Mouse (Mus musculus): ENCODE data around the gene Dcaf5. TPM values are rescaled to one million over a fixed set of nuclear protein-coding genes. Genes with fewer than 3 reads are reported as not detected.

Dcaf5 gene
- total RNA-seq, 2 experiments from 2014 or later, result 31.6 to 43.3 TPM

DNA sequence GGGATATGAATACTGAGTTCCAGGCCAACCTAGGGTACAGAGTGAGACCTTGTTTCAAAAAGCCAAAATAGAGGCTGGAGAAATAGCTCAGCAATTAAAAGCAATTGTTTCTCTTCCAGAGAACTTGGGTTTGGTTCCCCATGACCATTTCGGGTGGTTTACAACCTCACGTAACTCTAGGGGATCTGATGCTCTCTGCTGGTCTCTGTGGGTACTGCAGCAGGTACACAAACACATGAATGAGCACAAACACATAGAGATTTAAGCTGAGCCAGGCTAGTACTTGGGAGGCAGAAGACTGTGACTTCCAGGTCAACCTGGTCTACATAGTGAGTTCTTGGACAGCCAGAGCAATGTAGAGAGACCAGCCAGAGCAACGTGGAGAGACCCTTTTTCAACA is 28.6 kb downstream of the Dcaf5 start:
- DNase-seq, result peak; percentile 11 to 46

DNA sequence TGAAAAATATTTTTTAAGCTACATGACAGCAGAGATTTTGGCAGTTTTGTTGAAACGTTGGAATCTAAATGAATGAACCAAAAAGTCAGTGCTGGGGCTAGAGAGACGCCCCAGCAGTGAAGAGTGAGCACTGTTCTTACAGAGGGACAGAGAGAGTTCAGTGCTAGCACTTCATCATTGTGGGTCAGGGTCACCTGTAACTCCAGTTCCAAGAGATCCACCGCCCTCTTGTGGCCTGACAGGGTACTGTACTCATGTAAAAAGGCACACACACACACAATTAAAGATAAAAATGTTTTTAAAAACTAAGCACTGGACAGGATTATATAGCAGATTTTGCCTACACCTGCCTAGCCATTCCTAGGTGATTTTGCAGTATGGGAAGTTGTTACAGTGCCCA is 29.8 kb downstream of the Dcaf5 start:
- peak; percentile 11 to 63 for DNase-seq

DNA sequence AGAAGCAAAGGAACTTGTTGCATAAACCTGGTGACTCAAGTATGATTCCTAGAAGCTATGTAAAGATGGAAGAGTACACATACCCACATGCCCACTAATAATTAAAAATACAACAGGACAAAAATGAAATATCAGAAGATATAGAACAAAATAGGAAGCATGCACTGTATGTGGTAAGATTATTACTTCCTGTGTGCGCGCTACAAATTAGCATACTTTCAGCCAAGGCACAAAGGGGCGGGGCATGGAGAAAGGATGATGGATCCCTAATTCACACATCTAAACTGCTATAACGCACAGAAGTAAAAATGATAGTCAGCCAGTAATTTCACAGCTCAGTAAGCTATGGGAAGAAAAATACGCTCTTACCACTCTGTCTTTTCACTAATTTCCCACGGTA is 32.3 kb downstream of the Dcaf5 start:
- DNase-seq, result no peak

DNA sequence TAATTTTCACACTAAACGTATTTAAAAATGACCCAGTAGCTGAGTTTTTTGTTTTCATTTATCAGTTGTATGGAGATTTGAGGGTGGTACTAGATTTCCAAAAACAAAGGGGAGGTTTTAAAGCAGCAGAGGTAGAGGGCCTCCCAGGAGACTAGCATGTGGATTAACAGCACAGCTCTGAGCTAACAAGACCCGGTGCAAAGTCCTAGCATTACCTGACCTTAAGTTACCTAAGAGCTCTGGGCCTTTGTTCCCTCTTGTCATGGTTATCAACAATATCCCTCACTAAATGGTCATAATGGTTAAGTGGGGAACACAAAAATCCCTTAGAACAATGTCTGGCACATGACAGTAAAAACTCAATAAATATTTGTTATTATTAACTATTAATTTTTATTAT is 37.3 kb downstream of the Dcaf5 start:
- DNase-seq, result no peak

DNA sequence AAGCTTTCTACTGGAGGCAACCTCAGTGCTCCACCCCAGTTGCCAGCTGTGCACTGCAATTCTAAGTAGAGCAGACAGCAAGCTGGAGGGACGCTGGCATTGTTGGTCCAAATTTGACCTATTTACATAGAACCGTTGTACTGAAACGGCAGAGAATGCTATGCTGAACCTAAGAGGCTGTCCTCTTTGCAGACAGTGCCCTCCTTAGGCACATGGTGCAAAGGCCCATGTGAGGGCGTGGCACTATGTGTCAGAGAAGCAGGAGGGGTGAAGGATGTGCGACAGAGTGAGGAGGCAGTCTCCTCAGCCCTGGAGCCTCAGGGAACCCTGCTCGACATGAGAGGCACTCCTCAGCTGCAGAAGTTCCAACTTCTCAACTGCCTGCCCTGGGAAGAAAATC is 40.0 kb downstream of the Dcaf5 start:
- no peak for DNase-seq

DNA sequence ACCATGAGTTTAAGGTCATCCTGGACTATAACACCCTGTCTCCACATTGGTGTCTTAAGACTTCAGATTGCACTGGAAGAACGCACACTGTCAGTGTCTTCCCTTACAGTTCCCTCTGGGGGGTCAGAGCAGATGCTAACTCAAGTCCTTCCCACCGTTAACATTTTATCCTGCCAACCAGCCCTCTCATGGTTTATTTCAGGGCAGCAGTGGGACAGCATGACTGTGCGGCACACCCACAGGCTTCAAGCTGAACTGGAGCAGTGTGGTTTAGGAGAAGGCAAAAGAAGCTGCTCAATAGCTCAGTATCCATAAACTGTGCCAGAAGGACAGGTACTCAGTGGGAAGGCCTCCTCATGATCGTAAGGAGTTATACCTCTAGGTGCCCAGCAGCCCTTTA is 41.1 kb downstream of the Dcaf5 start:
- no peak for DNase-seq

DNA sequence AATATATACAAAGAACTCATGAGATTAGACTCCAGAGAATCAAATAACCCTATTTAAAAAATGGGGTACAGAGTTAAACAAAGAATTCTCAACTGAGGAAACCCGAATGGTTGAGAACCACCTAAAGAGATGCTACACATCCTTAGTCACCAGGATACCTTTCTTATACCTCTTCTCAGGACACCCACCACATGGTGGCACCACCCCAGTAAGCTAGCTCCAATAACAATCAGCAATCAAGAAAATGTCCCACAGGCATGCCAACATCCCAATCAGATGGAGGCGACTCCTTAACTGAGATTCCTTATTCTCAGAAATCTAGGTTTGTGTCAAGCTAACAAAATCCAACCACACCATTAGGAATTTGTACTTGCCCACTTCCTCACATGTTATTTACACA is 42.4 kb downstream of the Dcaf5 start:
- peak in 1 of 2 experiments; percentile 70 for DNase-seq

DNA sequence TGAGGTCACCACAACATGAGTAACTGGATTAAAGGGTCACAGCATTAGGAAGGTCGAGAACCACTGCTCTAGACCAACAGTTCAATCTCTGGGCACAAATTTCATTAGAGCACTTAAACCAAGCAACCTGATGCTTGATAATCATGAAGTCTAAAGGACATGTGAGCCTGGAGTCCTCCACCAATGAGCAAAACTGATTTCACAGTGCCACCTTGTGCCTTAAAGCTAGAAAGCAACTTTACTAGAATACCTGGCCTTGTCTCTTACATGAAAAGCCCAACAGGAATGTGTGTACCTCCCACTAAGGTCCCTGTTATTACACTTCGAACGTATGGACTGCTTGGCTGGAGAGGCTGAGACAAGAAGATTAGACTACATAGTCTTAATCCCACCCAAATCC is 47.0 kb downstream of the Dcaf5 start:
- peak in 1 of 2 experiments; percentile 47 for DNase-seq

DNA sequence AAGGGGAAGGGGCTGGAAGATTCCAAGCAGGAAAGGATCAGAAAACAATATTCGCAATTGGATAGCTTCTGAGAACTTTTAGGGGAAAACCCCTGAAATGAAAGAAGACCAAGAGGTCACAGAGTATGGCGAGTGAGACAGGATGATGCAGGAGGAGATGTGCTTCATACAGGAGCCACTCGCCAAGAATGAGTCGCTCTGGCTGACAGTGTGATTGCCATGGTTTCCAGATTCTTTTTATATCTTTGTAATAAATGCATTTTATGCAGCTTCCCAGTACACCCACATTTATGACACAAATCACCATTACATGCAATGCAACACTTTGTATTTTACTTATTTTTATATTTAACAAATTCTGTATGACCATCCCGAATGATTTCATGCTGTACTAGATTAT is 49.1 kb downstream of the Dcaf5 start:
- DNase-seq, result no peak

DNA sequence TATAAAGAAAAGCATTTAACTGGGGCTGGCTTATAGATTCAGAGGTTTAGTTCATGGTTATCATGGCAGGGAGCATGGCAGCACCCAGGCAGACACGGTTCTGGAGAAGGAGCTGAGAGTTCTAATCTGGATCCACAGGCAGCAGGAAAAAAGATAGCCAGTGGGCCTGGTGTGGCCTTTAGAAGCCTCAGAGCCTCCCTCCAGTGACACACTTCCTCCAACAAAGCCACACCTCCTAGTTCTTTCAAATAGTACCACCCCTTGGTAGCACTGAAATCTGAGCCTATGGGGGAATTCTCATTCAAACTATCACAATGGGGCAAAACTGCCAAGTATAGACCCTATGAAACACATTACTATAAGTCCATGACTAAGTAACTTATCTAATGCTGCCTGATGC is 51.0 kb downstream of the Dcaf5 start:
- no peak for DNase-seq

DNA sequence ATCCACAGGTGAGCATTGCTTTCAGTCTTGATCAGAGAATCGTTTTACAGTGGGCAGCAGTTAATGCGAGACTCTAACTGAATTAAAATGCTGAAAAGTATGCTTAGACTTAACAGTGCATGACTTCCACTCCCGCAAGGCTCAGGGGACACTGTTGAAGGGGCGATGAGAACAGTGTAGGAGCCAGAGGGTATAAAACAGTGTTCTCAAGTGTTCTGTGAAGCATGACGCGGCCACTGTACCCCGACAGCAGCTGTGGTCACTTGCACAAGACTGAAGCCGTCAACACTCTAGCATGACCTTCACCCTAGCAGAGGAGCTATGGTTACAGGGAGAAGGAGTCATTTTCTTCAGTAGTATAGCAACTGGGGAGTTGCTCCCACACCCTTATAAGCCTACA is 52.9 kb downstream of the Dcaf5 start:
- DNase-seq, result no peak

DNA sequence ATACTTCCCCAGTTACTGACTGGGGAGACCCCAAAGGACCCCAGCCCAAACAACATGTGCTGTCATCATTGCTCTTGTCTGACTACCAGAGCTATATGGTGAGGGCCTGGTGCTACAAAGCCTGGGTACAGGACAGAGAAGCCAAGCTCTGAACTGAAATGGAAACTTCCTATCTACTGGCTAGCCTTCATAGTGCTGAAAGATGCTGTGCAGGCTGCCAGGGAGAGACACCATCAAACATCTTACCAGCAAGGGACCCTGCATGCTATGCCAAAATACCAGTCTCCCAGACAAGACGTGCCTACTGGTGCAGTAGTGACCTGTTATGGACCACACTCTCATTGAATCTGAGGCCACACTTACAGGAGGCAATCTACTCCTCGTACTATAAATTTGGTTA is 53.6 kb downstream of the Dcaf5 start:
- DNase-seq, result peak; percentile 56 to 73

DNA sequence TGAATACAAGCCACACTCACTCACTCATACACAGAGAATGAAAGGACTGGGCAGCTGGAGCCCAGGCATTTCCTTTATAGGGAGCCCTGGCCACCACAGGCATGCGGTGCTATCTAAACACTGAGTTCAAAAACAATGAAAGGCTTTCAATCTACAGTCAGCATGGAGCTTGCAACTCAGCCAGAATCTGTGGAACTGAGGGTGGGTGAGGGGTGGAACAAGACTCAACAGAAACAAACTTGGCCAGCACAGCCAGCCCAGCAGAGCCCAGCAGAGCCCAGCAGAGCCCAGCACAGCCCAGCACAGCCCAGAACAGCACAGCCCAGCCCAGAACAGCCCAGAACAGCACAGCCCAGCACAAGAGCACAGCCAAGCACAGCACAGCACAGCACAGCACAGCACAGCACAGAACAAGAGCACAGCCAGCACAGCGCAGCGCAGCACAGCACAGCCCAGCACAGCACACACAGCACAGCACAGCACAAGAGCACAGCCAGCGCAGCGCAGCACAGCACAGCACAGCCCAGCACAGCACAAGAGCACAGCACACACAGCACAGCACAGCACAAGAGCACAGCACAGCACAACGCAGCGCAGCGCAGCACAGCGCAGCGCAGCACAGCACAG is 56.5 kb downstream of the Dcaf5 start:
- DNase-seq, result peak; percentile 22 to 27

DNA sequence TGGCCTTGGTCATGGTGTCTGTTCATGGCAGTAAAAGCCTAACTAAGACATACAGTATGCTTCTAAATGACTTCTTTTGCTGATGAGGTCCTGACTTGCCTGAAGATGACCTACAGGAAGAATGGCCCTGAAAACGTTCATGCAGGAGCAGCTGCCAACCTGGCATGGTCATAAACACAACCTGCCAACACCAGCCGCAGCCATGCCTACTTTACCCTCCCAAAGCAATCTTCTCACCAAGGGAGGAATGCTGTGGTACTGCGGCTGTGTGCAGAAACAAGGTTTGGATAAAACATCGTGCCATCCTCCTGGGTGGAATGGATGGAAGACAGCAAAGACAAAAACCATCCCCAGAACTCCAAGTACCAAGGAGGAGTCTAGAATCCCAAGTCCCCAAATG is 57.0 kb downstream of the Dcaf5 start:
- peak; percentile 48 to 56 for DNase-seq

DNA sequence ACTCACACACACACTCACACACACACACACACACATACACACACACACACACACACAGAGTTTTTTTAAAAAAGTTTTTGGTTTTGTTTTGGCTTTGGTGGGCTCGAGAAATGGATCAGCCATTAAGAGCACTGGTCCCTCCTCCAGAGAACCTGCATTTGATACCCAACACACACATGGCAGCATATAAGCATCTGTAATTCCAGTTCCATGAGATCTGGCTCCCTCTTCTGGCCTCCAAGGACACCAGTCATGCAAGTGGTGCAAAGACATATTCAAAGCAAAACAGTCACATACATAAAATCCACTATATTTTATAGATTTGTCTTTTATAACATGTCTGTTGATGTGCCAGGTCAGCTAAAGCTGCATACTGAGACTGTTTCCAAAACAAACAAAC is 58.8 kb downstream of the Dcaf5 start:
- DNase-seq, result peak; percentile 22 to 29

DNA sequence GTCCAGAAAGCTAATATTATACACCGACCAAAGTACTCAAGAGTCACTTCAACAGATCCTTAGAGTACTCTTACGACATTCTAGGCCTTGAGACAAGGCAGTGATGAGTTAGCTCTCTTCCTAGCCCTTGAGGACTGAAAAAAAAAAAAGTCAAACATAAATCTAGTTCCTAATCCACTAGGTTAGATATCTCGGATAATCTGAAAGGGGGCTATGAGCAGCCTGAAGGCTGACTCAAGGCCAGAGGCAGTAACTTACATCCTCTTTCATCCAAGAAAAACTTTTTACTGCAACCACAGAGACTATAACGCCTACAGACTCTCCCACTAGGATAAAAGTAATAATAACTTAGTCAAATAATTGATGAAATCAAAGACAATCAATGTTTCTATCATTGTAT is 60.7 kb downstream of the Dcaf5 start:
- no peak for DNase-seq

DNA sequence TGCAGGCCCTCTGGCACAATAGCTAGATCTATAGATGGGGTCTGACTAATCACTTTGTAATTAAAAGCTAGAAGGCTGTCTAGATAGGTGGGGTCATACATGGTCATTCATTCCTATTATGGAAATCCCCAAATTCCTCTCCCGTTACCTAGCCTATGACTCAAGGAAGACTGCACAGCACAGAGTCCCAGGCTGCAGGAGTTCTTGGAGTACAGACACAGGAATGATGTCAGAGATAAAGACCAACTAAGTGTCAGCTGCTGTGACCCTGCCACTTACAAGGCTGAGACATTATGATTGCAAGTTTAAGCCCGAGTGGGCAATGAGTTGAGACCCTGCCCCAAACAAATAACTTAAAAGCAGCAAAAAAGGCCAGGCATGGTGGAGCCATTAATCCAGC is 61.7 kb downstream of the Dcaf5 start:
- no peak for DNase-seq

DNA sequence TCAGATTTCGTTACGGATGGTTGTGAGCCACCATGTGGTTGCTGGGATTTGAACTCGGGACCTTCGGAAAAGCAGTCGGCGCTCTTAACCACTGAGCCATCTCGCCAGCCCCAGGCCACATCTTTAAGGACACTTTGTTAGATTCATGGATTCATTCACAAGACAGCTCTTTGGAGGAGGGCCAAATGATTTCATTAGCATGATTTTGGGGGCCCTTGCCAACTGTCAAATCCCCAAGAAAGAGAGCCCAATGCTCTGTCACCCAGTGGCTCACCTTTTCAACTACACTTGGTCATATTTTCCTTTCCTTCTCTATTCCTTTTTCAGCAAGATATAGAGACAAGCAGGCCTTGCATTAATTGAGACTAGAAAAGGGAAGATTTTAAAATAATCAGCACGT is 63.5 kb downstream of the Dcaf5 start:
- DNase-seq, result no peak

DNA sequence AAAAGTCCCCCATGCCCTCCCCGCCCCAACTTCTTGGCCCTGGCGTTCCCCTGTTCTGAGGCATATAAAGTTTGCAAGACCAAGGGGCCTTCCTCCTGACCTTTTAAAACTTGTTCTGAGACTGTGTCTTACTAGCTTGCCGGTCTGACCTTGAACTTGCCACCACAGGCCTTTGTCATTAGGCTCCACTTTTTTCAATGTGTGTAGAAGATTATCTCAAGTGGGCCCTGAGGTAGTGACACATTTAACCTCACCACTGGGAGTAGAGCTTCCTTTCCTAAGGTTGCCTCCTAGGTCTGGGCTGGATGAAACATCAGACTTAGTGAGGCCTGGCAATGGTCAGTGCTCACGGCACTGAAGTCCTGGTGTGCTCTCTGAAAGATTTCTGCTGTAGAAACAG is 69.2 kb downstream of the Dcaf5 start:
- no peak for DNase-seq

DNA sequence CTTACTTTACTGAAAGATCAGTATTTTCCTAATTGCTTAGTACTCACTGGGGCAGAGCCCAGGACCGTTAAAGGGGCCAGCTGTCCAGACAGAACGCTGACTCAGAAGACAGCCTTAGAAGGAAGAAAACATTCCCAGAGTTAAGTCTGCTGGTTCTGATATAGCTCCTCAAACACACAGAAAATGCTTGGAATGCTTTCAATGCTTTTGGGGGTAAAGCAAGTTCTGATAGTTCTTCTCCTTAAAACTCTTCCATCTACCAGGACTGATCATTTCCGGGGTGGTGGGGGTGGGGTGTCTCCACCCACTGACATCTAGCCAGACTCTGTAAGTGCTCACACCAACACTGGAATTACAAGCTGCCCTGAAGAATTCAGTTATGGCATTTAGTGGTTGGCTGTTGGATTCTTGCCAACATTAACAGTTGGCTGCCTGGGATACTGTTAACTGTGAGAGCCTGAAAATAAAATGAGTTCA is 70.4 kb downstream of the Dcaf5 start:
- peak; percentile 38 to 43 for DNase-seq

DNA sequence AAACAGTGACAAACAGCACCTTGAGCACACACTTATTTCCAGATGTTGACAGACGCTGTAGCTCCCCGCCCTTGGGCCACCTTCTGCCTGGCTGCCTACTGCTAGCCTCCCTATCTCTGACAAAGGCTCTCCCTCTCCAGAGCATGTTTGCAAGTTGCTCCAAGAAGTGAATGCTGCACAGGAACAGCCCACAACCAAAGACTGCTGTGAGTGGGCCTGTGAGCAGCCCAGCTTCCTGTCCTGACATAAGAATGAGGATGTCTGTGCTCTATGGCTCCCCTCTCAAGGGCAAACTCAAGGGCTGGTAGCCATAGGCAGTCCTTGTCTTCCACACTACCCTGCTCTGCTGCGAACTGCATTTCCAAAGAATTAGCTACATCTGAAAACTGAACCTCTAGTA is 71.1 kb downstream of the Dcaf5 start:
- DNase-seq, result no peak

DNA sequence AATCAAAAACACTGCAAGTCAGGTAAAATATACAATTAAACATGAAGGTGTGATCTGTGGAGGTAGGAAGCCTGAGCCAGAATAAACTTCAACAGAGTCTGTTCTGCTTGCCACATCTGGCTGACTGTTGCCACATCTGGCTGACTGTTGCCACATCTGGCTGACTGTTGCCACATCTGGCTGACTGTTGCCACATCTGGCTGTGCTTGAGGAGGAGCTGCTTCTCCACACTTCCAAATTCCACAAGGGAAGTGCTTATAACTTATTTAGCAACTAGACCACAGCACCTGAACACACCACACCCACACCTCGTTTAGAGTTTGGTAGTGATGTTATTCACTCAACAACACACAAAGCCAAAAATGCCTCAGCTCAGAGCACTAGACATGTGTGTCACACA is 74.7 kb downstream of the Dcaf5 start:
- DNase-seq, result no peak

DNA sequence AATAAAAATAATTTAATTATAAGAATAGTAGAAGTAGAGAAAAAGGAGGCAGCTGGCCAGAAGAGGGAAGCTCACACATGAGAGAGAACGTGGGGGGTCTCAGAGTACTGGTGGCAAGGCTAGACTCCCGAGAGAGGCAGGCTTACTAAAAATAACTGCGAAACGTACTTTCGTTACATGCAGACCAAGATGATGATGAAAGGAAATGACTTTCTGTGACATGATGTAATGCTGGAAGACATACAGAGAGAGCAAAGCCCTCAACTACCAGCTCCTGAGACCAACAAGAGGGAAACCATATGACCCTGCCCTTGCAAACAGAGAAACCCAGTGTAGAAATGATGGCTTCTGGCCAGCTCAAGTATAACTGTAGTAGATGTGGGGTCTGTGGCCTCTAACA is 76.1 kb downstream of the Dcaf5 start:
- no peak for DNase-seq

DNA sequence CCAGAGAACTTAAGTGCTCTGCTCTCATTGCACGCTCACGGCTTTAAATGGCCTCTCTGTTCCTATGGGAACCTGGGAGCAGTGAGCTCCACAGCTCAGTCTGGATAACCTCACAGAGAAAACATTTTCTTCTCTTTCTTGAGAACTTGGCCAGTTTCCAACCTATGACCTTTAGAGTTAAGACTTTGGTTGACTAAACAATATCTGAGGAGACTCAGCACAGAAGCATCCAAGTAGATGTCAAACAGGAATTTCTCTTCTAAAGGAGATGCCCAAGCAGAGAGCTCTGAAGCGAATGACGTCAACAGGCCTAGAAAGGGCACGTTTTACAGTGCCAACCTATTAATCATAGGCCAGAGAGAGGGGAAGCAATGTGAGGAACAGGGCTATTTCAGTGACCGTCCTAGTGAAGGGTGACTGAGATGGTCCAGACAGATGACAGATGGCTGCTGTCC is 91.6 kb downstream of the Dcaf5 start:
- peak; percentile 38 to 45 for DNase-seq

DNA sequence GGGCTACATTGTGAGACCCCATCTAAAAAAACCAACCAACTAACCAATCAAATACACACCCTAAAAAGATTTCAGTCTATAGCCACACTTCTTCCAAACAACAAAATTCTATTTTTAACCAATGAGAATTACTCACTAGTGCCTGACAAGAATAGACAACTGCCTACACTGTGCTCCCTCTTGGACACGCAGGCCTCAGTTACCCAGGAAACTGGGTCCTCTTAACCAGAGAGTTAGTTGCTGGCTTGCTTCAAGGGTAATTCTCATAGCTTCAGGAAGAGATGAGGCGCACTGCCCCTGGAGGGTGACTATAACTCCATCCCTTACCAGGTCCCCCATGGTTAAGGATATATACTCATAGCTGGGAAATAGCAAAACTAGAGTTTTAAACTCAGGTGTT is 95.5 kb downstream of the Dcaf5 start:
- no peak for DNase-seq

All from heart, adult 18-20 months (tissue).